Mouse (Mus musculus) spleen, adult 2 months (tissue): ENCODE data around the gene Gm11595. TPM values are rescaled to one million over a fixed set of nuclear protein-coding genes. Genes with fewer than 3 reads are reported as not detected.

Experiments
- DNase-seq, 2 experiments: peaks; one replicate each; pipeline versions ENCODE4 v3.0.0 to v3.0.0-alpha.2; 2012 to 2021; ENCODE audit warnings: low spot score in 2 of 2, low read depth in 1 of 2
- H3K27ac ChIP-seq: fragments of 200-500 bp; 2 replicates; pipeline ENCODE4 v1.5.1; 2012; ENCODE audit warnings: low read length, inconsistent platforms; ENCODE audit not compliant: insufficient read depth
- H3K27me3 ChIP-seq: fragments of 200-500 bp; 2 replicates; pipeline ENCODE4 v1.6.1; 2012; ENCODE audit warnings: mild to moderate bottlenecking, moderate library complexity, low read length, inconsistent platforms; ENCODE audit not compliant: control insufficient read depth, insufficient read depth
- H3K36me3 ChIP-seq: fragments of 200-500 bp; 2 replicates; pipeline ENCODE4 v1.6.1; 2012; ENCODE audit warnings: mild to moderate bottlenecking, low read length, inconsistent platforms; ENCODE audit not compliant: control insufficient read depth, insufficient read depth
- H3K4me1 ChIP-seq: fragments of 200-500 bp; 2 replicates; pipeline ENCODE4 v1.6.1; 2011; ENCODE audit warnings: inconsistent platforms; ENCODE audit not compliant: control insufficient read depth, insufficient read depth, insufficient read length
- H3K4me3 ChIP-seq: fragments of 200-500 bp; 2 replicates; pipeline ENCODE4 v1.5.1; 2011; ENCODE audit warnings: mild to moderate bottlenecking, inconsistent platforms; ENCODE audit not compliant: insufficient read depth, insufficient read length; ENCODE audit errors: extremely low read depth
- CTCF ChIP-seq: fragments of 200-500 bp; IDR thresholded peaks from 2 replicates; pipeline ENCODE4 v1.5.1; 2011; ENCODE audit warnings: mild to moderate bottlenecking, inconsistent platforms; ENCODE audit not compliant: insufficient read depth, insufficient read length, insufficient replicate concordance; ENCODE audit errors: extremely low read depth
- POLR2A ChIP-seq: fragments of 200-500 bp; IDR thresholded peaks from 2 replicates; pipeline ENCODE4 v1.6.1; 2011; ENCODE audit warnings: low read depth, low read length, inconsistent platforms
- WGBS: fragments of 180-500 bp; shearing (Covaris S2); methylation state at CpG from one replicate; pipeline ENCODE4 v1.1.7; 2018; 5-methylcytosine and 5-hydroxymethylcytosine counted together
- polyA plus RNA-seq: library from polyadenylated mRNA; depleted of rRNA; stranded (reverse); fragments of >200 nt; gene quantifications from 2 replicates; pipeline ENCODE4 v1.2.3, GENCODE M21; 2012; rRNA removed

Gm11595 gene
- polyA plus RNA-seq, 1 experiment, result not detected

DNA sequence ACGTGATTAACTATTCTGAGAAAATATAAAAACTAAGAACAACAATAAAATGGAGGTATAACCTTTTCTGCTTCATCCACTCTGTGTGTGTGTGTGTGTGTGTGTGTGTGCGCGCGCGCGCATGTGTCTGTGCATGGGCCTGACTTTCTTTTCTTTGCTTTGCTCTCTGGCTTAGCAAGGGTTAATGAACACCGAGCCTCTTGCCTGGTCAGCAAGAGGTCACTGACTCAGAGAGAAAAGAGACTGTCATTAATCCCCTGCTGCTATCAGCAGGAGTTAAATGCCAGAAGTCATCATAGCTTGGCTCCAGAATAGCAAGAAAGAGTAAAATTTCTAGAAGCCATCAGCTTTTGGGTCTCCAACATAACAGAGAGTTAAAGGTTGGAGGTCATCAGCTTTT lies 5.7 kb upstream of the Gm11595 start:
- DNase-seq, result no peak
- TF ChIP-seq CTCF (no peak), POLR2A (no peak)

DNA sequence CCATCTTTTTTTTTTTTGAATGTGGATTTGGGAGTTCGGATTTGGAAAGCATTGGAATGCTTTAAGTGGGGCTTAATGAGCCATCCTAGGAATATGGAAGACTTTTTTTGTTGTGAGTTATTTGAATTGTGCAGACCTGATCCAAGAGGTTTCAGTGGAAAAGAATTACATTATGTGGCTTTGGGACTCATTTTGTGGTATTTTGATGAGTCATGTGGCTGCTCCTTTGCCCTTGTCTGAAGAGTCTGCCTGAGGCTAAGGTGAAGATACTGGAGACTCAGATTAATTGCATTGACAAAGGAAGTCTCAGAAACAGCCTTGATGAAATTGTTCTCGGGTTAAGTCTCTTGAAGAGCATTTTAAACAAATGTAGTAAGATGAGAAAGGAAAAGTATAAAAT lies 4.3 kb downstream of the Gm11595 start:
- DNase-seq, result no peak
- 77% methylated on average over 2 of the region's 2 CpGs for WGBS
- Histone ChIP-seq H3K27me3 (no peaks in the 10 kb centered on the region), H3K4me1 (no peaks in the 10 kb centered on the region), H3K4me3 (no peak overlapping the region), H3K27ac (no peak overlapping the region), H3K36me3 (no peaks in the 10 kb centered on the region)
- TF ChIP-seq CTCF, result no peak
- TF ChIP-seq POLR2A, result no peak

More for the DNA sequence above, 5.7 kb upstream of the Gm11595 start:
- no peaks in the 10 kb centered on the region for H3K27me3 ChIP-seq
- no peaks in the 10 kb centered on the region for H3K4me1 ChIP-seq
- H3K4me3 ChIP-seq, result no peak overlapping the region
- no peak overlapping the region for H3K27ac ChIP-seq
- no peaks in the 10 kb centered on the region for H3K36me3 ChIP-seq
- 79% methylated on average over 7 of the region's 7 CpGs for WGBS

- no peak overlapping the region for H3K27ac ChIP-seq
- no peak for DNase-seq
- no peaks in the 10 kb centered on the region for H3K4me1 ChIP-seq
- no peak overlapping the region for H3K4me3 ChIP-seq
- no peaks in the 10 kb centered on the region for H3K36me3 ChIP-seq
- WGBS, result 87% methylated on average over 1 of the region's 1 CpGs
- H3K27me3 ChIP-seq, result no peaks in the 10 kb centered on the region
- no peak for TF ChIP-seq POLR2A
- TF ChIP-seq CTCF, result no peak
These were observed 13.8 kb downstream of the Gm11595 start for GRCm38 (mm10) chr11:99758877-99759276.

DNA sequence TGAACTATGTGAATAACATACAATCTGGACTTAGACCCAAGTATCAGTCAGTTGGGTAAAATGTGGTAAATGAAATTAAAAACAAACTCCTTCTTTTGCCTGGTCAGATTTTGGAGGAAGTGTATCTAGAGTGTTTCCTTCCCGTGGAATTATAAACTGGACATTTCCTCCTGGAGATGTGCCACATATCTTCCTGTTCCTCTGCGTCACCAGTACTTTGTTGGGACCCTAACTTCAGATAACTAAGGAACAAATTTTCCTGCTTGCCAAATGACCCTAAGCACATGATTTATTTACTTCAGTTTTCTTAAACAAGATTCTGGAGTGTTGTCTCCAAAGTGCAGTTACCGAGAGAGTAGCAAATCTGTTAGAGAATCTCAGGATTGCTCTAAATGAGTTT lies 28.7 kb downstream of the Gm11595 start:
- H3K27ac ChIP-seq, result no peak overlapping the region
- no peaks in the 10 kb centered on the region for H3K36me3 ChIP-seq
- H3K4me1 ChIP-seq, result no peaks in the 10 kb centered on the region
- 77% methylated on average over 3 of the region's 3 CpGs for WGBS
- no peak overlapping the region for H3K4me3 ChIP-seq
- no peak for TF ChIP-seq CTCF
- TF ChIP-seq POLR2A, result no peak
- H3K27me3 ChIP-seq, result no peaks in the 10 kb centered on the region
- no peak for DNase-seq

GRCm38 (mm10) chr11:99734190-99734589 lies 38.5 kb downstream of the Gm11595 start, which contains the start of gene Gm14180:
TSS of gene Gm14180 (minus strand) at chr11:99734290.
- Histone ChIP-seq H3K27ac (no peak within 1 kb of the TSS), H3K36me3 (no peaks in the 10 kb centered on the region), H3K4me1 (no peaks in the 10 kb centered on the region), H3K4me3 (no peak within 1 kb of the TSS), H3K27me3 (no peaks in the 10 kb centered on the region)
- WGBS, result 59% methylated on average over 2 of the region's 2 CpGs
- TF ChIP-seq POLR2A, result no peak
- TF ChIP-seq CTCF, result no peak
- DNase-seq, result no peak

DNA sequence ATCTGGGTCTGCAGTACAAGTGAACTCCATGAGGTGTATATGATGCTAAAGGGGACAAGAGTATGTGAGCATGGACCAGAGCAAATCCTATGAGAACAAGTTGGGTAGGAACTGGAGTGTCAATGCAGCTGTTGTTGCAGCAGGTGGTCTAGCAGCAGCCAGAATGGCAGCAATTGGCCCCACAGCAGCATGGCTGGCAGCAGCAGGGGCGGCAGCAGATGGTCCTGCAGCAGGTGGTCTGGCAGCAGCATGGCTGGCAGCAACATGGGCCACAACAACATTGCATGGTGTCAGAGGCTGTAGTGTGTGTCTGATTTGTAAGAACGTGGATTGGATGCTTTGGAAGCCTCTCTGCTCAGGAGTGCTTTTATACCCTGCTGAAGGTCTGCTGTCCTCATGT lies 48.7 kb downstream of the Gm11595 start:
- no peak overlapping the region for H3K27ac ChIP-seq
- no peaks in the 10 kb centered on the region for H3K27me3 ChIP-seq
- H3K36me3 ChIP-seq, result no peaks in the 10 kb centered on the region
- WGBS, result 80% methylated on average over 2 of the region's 2 CpGs
- DNase-seq, result no peak
- no peak overlapping the region for H3K4me3 ChIP-seq
- H3K4me1 ChIP-seq, result no peaks in the 10 kb centered on the region
- no peak for TF ChIP-seq POLR2A
- no peak for TF ChIP-seq CTCF

Other genes with a start within 250 kb of the Gm11595 start
- gene Krt40, start 229.8 kb downstream of the Gm11595 start, polyA plus RNA-seq, result not detected in 2 replicates
- not detected in 2 replicates for gene Krtap3-3, start 222.0 kb downstream of the Gm11595 start, polyA plus RNA-seq
- gene Krtap3-2, start 216.1 kb downstream of the Gm11595 start, polyA plus RNA-seq, result not detected in 2 replicates
- gene Gm11939, start 213.4 kb downstream of the Gm11595 start, polyA plus RNA-seq, result not detected in 2 replicates
- not detected in 2 replicates for gene Krtap3-1, start 206.3 kb downstream of the Gm11595 start, polyA plus RNA-seq
- not detected in 2 replicates for gene Krtap1-5, start 191.9 kb downstream of the Gm11595 start, polyA plus RNA-seq
- not detected in 2 replicates for gene Krtap1-4, start 189.3 kb downstream of the Gm11595 start, polyA plus RNA-seq
- gene Krtap1-3, start 181.6 kb downstream of the Gm11595 start, polyA plus RNA-seq, result not detected in 2 replicates
- gene Krtap9-3, start 174.8 kb downstream of the Gm11595 start, polyA plus RNA-seq, result not detected in 2 replicates
- gene Gm11938, start 169.6 kb downstream of the Gm11595 start, polyA plus RNA-seq, result not detected in 2 replicates
- not detected in 2 replicates for gene Gm11937, start 162.7 kb downstream of the Gm11595 start, polyA plus RNA-seq
- not detected in 2 replicates for gene Krtap2-4, start 158.1 kb downstream of the Gm11595 start, polyA plus RNA-seq
- not detected in 2 replicates for gene Gm11562, start 152.5 kb downstream of the Gm11595 start, polyA plus RNA-seq
- gene Krtap4-1, start 144.7 kb downstream of the Gm11595 start, polyA plus RNA-seq, result not detected in 2 replicates
- gene Krtap4-2, start 137.8 kb downstream of the Gm11595 start, polyA plus RNA-seq, result not detected in 2 replicates
- not detected in 2 replicates for gene Krtap4-7, start 128.8 kb downstream of the Gm11595 start, polyA plus RNA-seq
- not detected in 2 replicates for gene Gm11555, start 122.7 kb downstream of the Gm11595 start, polyA plus RNA-seq
- not detected in 2 replicates for gene Gm11563, start 114.0 kb downstream of the Gm11595 start, polyA plus RNA-seq
- gene Krtap4-6, start 107.0 kb downstream of the Gm11595 start, polyA plus RNA-seq, result not detected in 2 replicates
- gene Gm14190, start 82.2 kb downstream of the Gm11595 start, polyA plus RNA-seq, result not detected in 2 replicates
- gene Gm14180, start 38.6 kb downstream of the Gm11595 start, polyA plus RNA-seq, result not detected in 2 replicates
- gene Krtap4-8, start 7.8 kb upstream of the Gm11595 start, polyA plus RNA-seq, result not detected in 2 replicates
- gene Krtap4-9, start 12.3 kb upstream of the Gm11595 start, polyA plus RNA-seq, result not detected in 2 replicates
- gene Gm11596, start 20.6 kb upstream of the Gm11595 start, polyA plus RNA-seq, result not detected in 2 replicates
- not detected in 2 replicates for gene Gm11569, start 26.0 kb upstream of the Gm11595 start, polyA plus RNA-seq
- not detected in 2 replicates for gene Gm11554, start 31.5 kb upstream of the Gm11595 start, polyA plus RNA-seq
- not detected in 2 replicates for gene Krtap4-13, start 37.0 kb upstream of the Gm11595 start, polyA plus RNA-seq
- not detected in 2 replicates for gene Gm11564, start 42.8 kb upstream of the Gm11595 start, polyA plus RNA-seq
- gene 2300003K06Rik, start 65.2 kb upstream of the Gm11595 start, polyA plus RNA-seq, result not detected in 2 replicates
- gene Krtap4-16, start 78.7 kb upstream of the Gm11595 start, polyA plus RNA-seq, result not detected in 2 replicates
- gene Gm11568, start 85.0 kb upstream of the Gm11595 start, polyA plus RNA-seq, result not detected in 2 replicates
- not detected in 2 replicates for gene Gm11559, start 91.6 kb upstream of the Gm11595 start, polyA plus RNA-seq
- gene Krtap9-1, start 100.5 kb upstream of the Gm11595 start, polyA plus RNA-seq, result not detected in 2 replicates
- not detected in 2 replicates for gene Gm11567, start 106.3 kb upstream of the Gm11595 start, polyA plus RNA-seq
- gene Krtap31-1, start 135.0 kb upstream of the Gm11595 start, polyA plus RNA-seq, result not detected in 2 replicates
- gene Gm11565, start 141.8 kb upstream of the Gm11595 start, polyA plus RNA-seq, result not detected in 2 replicates
- not detected in 2 replicates for gene Krtap31-2, start 163.4 kb upstream of the Gm11595 start, polyA plus RNA-seq
- not detected in 2 replicates for gene Krtap9-5, start 175.6 kb upstream of the Gm11595 start, polyA plus RNA-seq
- not detected in 2 replicates for gene Krtap29-1, start 206.1 kb upstream of the Gm11595 start, polyA plus RNA-seq
- not detected in 2 replicates for gene Krtap16-1, start 213.7 kb upstream of the Gm11595 start, polyA plus RNA-seq
- not detected in 2 replicates for gene Krtap17-1, start 221.1 kb upstream of the Gm11595 start, polyA plus RNA-seq
- not detected in 2 replicates for gene Krt33a, start 243.3 kb upstream of the Gm11595 start, polyA plus RNA-seq